ENCODE assay signal across 8 mouse cellular contexts in the genomic region with DNA sequence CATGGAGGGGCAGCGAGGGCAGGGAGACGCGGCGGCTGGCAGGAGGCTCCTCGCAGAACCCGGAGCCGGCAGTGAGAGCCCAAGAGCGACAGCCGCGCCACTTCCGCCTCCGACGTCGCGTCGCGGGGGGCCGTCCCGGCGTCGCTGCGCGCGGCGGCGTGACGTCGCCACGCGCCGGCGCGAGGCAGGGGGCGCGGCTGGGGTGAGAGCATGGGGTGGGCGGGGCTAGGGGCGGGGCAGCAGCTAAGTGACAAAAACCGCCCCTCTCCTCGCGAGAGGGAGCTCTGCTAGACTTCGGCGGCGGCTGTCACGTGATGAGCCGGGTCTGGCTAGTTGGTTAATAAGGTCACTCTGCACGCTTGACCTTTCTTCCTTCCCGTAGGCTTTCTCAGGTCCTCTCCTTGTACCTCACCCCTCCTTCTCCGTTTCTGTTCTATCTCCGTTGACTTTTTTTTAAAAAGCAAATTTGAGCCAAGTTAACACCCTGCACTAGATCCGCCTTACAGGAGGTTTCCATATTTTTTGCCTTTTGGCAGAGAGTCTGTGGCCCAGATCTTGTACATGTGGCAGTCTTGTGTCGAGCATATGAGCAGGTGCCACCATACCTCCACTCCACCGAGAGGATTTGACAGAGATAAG. TPM values are rescaled to one million over a fixed set of nuclear protein-coding genes. Genes with fewer than 3 reads are reported as not detected.
DNase-seq lines count a peak whose midpoint lies in the region; ATAC-seq and TF ChIP-seq lines count a peak whose summit lies in the region.

A gene (minus strand): TSS at position 130 of the 639 bp plus-strand sequence.

- no peaks in the 10 kb centered on the region for H3K27me3 ChIP-seq in CH12.LX (replicated peaks)
- no peaks in the 10 kb centered on the region for H3K27me3 ChIP-seq in forebrain, embryonic 12.5 days
- no peaks in the 10 kb centered on the region for H3K27me3 ChIP-seq in heart, postnatal 0 days (ENCODE audit: control insufficient read depth, insufficient read depth, low read length)
- H3K27me3 ChIP-seq in liver, embryonic 16.5 days (ENCODE audit: control insufficient read depth, insufficient read depth, low read depth, low read length): no peaks in the 10 kb centered on the region
- H3K27me3 ChIP-seq in neural tube, embryonic 13.5 days: no peaks in the 10 kb centered on the region
- no peaks in the 10 kb centered on the region for H3K27me3 ChIP-seq in testis, adult 2 months (ENCODE audit: control insufficient read depth, insufficient read depth, low read length)

- peak within 1 kb of the TSS; percentile 68 for H3K4me2 ChIP-seq in CH12.LX (ENCODE audit: insufficient read depth, low read depth, poor library complexity, severe bottlenecking)
- H3K4me2 ChIP-seq in forebrain, embryonic 12.5 days: peak within 1 kb of the TSS; percentile 92
- H3K4me2 ChIP-seq in heart, postnatal 0 days (ENCODE audit: low read depth, low read length): peak within 1 kb of the TSS; percentile 96
- H3K4me2 ChIP-seq in liver, embryonic 16.5 days (ENCODE audit: low read depth, low read length): peak within 1 kb of the TSS; percentile 95
- peak within 1 kb of the TSS; percentile 93 for H3K4me2 ChIP-seq in neural tube, embryonic 13.5 days

- ATAC-seq in forebrain, embryonic 12.5 days (ENCODE audit: low FRiP score): peak; percentile 93
- peak; percentile 87 for ATAC-seq in heart, postnatal 0 days (ENCODE audit: insufficient read depth, low read depth)
- peak; percentile 97 for ATAC-seq in liver, embryonic 16.5 days (ENCODE audit: low read depth)
- peak; percentile 91 for ATAC-seq in neural tube, embryonic 13.5 days (ENCODE audit: low read depth)

- H3K27ac ChIP-seq in CH12.LX (ENCODE audit: insufficient read depth, low read depth): peak within 1 kb of the TSS; percentile 80
- H3K27ac ChIP-seq in forebrain, embryonic 12.5 days: peak within 1 kb of the TSS; percentile 53
- H3K27ac ChIP-seq in heart, postnatal 0 days (ENCODE audit: low read depth): peak within 1 kb of the TSS; percentile 84
- H3K27ac ChIP-seq in liver, embryonic 16.5 days (ENCODE audit: low read length): peak within 1 kb of the TSS; percentile 74
- H3K27ac ChIP-seq in neural tube, embryonic 13.5 days (replicated peaks): peak within 1 kb of the TSS; percentile 83
- H3K27ac ChIP-seq in testis, adult 2 months (ENCODE audit: control insufficient read depth, insufficient read depth, low read depth, low read length): peak within 1 kb of the TSS; percentile 95

- in situ Hi-C loops in CH12.LX (cut with MboI; ENCODE audit: low pct_ligation_motif_present, low pct_unique_long_range_greater_than_20kb, low sequenced_read_pairs): no loop called here

- TF ChIP-seq RAD21 in CH12.LX (IDR thresholded peaks at IDR 0.05; ENCODE audit: low read depth, low read length): no peak

- TF ChIP-seq POLR2A in CH12.LX (IDR thresholded peaks at IDR 0.05; ENCODE audit: low read depth, low read length): peak; percentile 72
- TF ChIP-seq POLR2A in testis, adult 2 months (IDR thresholded peaks at IDR 0.05; ENCODE audit: control insufficient read depth, low read depth, low read length): peak; percentile 66

- dilution Hi-C loops in CH12.LX (cut with MboI; ENCODE audit: extremely low pct_ligation_motif_present, extremely low pct_unique_long_range_greater_than_20kb, low sequenced_read_pairs): no loop called here

- H3K9ac ChIP-seq in CH12.LX (ENCODE audit: insufficient read depth, low read depth): peak within 1 kb of the TSS; percentile 96
- H3K9ac ChIP-seq in forebrain, embryonic 12.5 days: peak within 1 kb of the TSS; percentile 92
- peak within 1 kb of the TSS; percentile 96 for H3K9ac ChIP-seq in heart, postnatal 0 days (replicated peaks; ENCODE audit: low read depth, low read length)
- peak within 1 kb of the TSS; percentile 92 for H3K9ac ChIP-seq in liver, embryonic 16.5 days (ENCODE audit: low read depth, low read length)
- H3K9ac ChIP-seq in neural tube, embryonic 13.5 days: peak within 1 kb of the TSS; percentile 97

- peaks cover 0 to 12% of the 10 kb centered on the region in 2 experiments for H3K36me3 ChIP-seq in CH12.LX (replicated peaks in 1 of 2; ENCODE audit: control insufficient read depth in 1 of 2, insufficient read depth in 1 of 2, low read length in 1 of 2)
- H3K36me3 ChIP-seq in forebrain, embryonic 12.5 days (replicated peaks): no peaks in the 10 kb centered on the region
- H3K36me3 ChIP-seq in heart, postnatal 0 days (replicated peaks; ENCODE audit: control insufficient read depth, insufficient read depth, low read length): no peaks in the 10 kb centered on the region
- no peaks in the 10 kb centered on the region for H3K36me3 ChIP-seq in liver, embryonic 16.5 days (ENCODE audit: control insufficient read depth, insufficient read depth)
- H3K36me3 ChIP-seq in neural tube, embryonic 13.5 days: no peaks in the 10 kb centered on the region
- H3K36me3 ChIP-seq in testis, adult 2 months (ENCODE audit: control insufficient read depth, insufficient read depth, low read length): no peaks in the 10 kb centered on the region

- H3K79me2 ChIP-seq in CH12.LX (replicated peaks; ENCODE audit: control insufficient read depth, extremely low read depth, insufficient read depth, poor library complexity, severe bottlenecking): peaks cover 44% of the 10 kb centered on the region

- WGBS in forebrain, embryonic 12.5 days: 4% methylated on average over 45 of the region's 52 CpGs
- 4% methylated on average over 43 of the region's 52 CpGs for WGBS in heart, postnatal 0 days
- WGBS in liver, embryonic 16.5 days (ENCODE audit: insufficient replicate concordance): 2% methylated on average over 50 of the region's 52 CpGs
- 6% methylated on average over 26 of the region's 52 CpGs for WGBS in neural tube, embryonic 13.5 days

- DNase-seq in CH12.LX (ENCODE audit: extremely low read depth): peak; percentile 93
- peak; percentile 82 for DNase-seq in c-Kit-positive CD71-positive TER-119-negative erythroid progenitor cells, embryonic 14.5 days (ENCODE audit: low read depth)
- DNase-seq in heart, postnatal 0 days (ENCODE audit: low spot score): peak; percentile 95
- peak; percentile 88 to 95 for DNase-seq in kidney, postnatal 4 days

- peaks cover 31 to 63% of the 10 kb centered on the region in 2 experiments for H3K4me1 ChIP-seq in CH12.LX (ENCODE audit: control insufficient read depth in 1 of 2, insufficient read depth in 2 of 2)
- H3K4me1 ChIP-seq in forebrain, embryonic 12.5 days: peaks cover 29% of the 10 kb centered on the region
- H3K4me1 ChIP-seq in heart, postnatal 0 days (ENCODE audit: control insufficient read depth, insufficient read depth): peaks cover 41% of the 10 kb centered on the region
- H3K4me1 ChIP-seq in liver, embryonic 16.5 days (ENCODE audit: control insufficient read depth, low read depth, low read length): peaks cover 22% of the 10 kb centered on the region
- H3K4me1 ChIP-seq in neural tube, embryonic 13.5 days (replicated peaks): peaks cover 31% of the 10 kb centered on the region
- peaks cover 7% of the 10 kb centered on the region for H3K4me1 ChIP-seq in testis, adult 2 months (ENCODE audit: control insufficient read depth, insufficient read depth, low read length)

- no peaks in the 10 kb centered on the region for H3K9me3 ChIP-seq in CH12.LX (replicated peaks; ENCODE audit: low read length)
- H3K9me3 ChIP-seq in forebrain, embryonic 12.5 days: no peaks in the 10 kb centered on the region
- no peaks in the 10 kb centered on the region for H3K9me3 ChIP-seq in heart, postnatal 0 days (replicated peaks; ENCODE audit: control insufficient read depth, low read length)
- H3K9me3 ChIP-seq in liver, embryonic 16.5 days (replicated peaks; ENCODE audit: control insufficient read depth, low read length): no peaks in the 10 kb centered on the region
- no peaks in the 10 kb centered on the region for H3K9me3 ChIP-seq in neural tube, embryonic 13.5 days

- 0 out of 2 replicates have a peak, but pooled peaks have one; percentile 26 for TF ChIP-seq EP300 in CH12.LX (IDR thresholded peaks at IDR 0.05; ENCODE audit: low read length)
- peak; percentile 50; the same call in 1 of the 2 replicates for TF ChIP-seq EP300 in heart, postnatal 0 days (IDR thresholded peaks at IDR 0.05; ENCODE audit: low read depth)

- H3K4me3 ChIP-seq in CH12.LX (replicated peaks in 1 of 3; ENCODE audit: low read depth in 2 of 3, low read length in 2 of 3, poor library complexity in 1 of 3): peak within 1 kb of the TSS; percentile 90 to 91 (median 90)
- H3K4me3 ChIP-seq in forebrain, embryonic 12.5 days (replicated peaks): peak within 1 kb of the TSS; percentile 91
- H3K4me3 ChIP-seq in heart, postnatal 0 days (ENCODE audit: low read depth, low read length): peak within 1 kb of the TSS; percentile 98
- peak within 1 kb of the TSS; percentile 89 for H3K4me3 ChIP-seq in liver, embryonic 16.5 days (ENCODE audit: low read depth, low read length)
- H3K4me3 ChIP-seq in neural tube, embryonic 13.5 days: peak within 1 kb of the TSS; percentile 97
- H3K4me3 ChIP-seq in testis, adult 2 months (ENCODE audit: control insufficient read depth, low read depth, low read length): peak within 1 kb of the TSS; percentile 93

- no peak for TF ChIP-seq CTCF in CH12.LX (conservative IDR thresholded peaks at IDR 0.05 in 1 of 2, IDR thresholded peaks at IDR 0.05 in 1 of 2; ENCODE audit: low read depth in 2 of 2, low read length in 2 of 2)
- no peak for TF ChIP-seq CTCF in heart, postnatal 0 days (IDR thresholded peaks at IDR 0.05; ENCODE audit: low read depth)
- no peak for TF ChIP-seq CTCF in testis, adult 2 months (IDR thresholded peaks at IDR 0.05; ENCODE audit: control insufficient read depth, insufficient read depth, insufficient replicate concordance, low read depth, low read length)

TF ChIP-seq in CH12.LX, 34 proteins besides CTCF, POLR2A, EP300 and RAD21 (continues in another document):
- no peak for TF ChIP-seq ZC3H11A (IDR thresholded peaks at IDR 0.05; ENCODE audit: low read depth, low read length)
- TF ChIP-seq SIN3A (IDR thresholded peaks at IDR 0.05; ENCODE audit: low read length): peak; percentile 60
- 0 out of 2 replicates have a peak, but pooled peaks have one; percentile 8 for TF ChIP-seq MAFK (IDR thresholded peaks at IDR 0.05; ENCODE audit: insufficient replicate concordance, low read length)
- TF ChIP-seq ZNF384 (IDR thresholded peaks at IDR 0.05; ENCODE audit: low read depth, low read length): peak; percentile 64
- TF ChIP-seq TBP (conservative IDR thresholded peaks at IDR 0.05; ENCODE audit: low read depth, low read length): peak; percentile 84; the same call in 1 of the 2 replicates

RNA-seq across cellular contexts. Expression of the gene that starts here (rescaled TPM):
- 17.8 and 18.8 TPM in 2 replicates for total RNA-seq in CH12.LX (2012; rRNA removed)
- 16.6 and 16.9 TPM in 2 replicates for total RNA-seq in CH12.LX (2014; rRNA removed)
- polyA plus RNA-seq in CH12.LX (2012; ENCODE audit: insufficient read length, low read depth): 28.9 and 33.0 TPM in 2 replicates
- 38.8 and 41.3 TPM in 2 replicates for polyA plus RNA-seq in forebrain, embryonic 12.5 days (2016; fragmentation: Nextera tagmentation; extraction: Ambion mirVana)
- 11.8 and 12.5 TPM in 2 replicates for total RNA-seq in heart, postnatal 0 days (2014; rRNA removed; ENCODE audit: low replicate concordance)
- 24.3 and 27.4 TPM in 2 replicates for polyA plus RNA-seq in heart, postnatal 0 days (2015; fragmentation: Nextera tagmentation; extraction: Ambion mirVana)
- polyA plus RNA-seq in liver, embryonic 16.5 days (2015; fragmentation: Nextera tagmentation; extraction: Ambion mirVana): 12.2 and 14.5 TPM in 2 replicates
- polyA plus RNA-seq in neural tube, embryonic 13.5 days (2015; fragmentation: Nextera tagmentation; extraction: Ambion mirVana): 40.9 and 42.2 TPM in 2 replicates
- polyA plus RNA-seq in testis, adult 2 months (2012; rRNA removed): 3.0 and 4.4 TPM in 2 replicates

Comparison
In these comparisons a context has a peak if more than half of its experiments do, and no peak if none do; other contexts are left out.
1. Peak in every context shown above with its lines: DNase-seq, ATAC-seq, H3K4me3 ChIP-seq and H3K27ac ChIP-seq.